Mouse (Mus musculus): ENCODE measurements at regions not wholly inside any gene's neighbourhood (a gene's known extent, or its start where the extent isn't known, plus 50 kb on each side); places are given as distances from the start of the nearest gene placed in this dataset.

DNA sequence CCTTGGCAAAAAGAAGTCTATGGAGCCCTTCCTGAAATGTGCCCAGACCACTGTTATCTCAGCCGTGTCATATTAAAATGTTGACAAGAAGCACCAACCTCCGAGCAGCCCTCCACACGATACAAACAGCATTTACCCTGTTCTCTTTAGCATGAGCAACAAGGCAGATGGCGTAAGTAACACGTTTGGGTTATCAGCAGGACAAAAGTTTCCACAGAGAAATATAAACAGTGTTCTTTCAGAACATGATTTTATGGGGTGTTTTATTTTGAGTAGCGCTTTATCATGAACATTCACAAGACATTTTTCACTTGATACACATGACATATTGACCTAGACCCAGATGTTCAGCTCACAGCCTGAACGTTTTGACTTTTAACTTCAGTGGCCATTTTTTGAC is 245.3 kb upstream of the Tars start:
- no peak for TF ChIP-seq POLR2A (IDR thresholded peaks at IDR 0.05; ENCODE audit: borderline replicate concordance, extremely low read depth, insufficient read depth, insufficient read length, poor library complexity, severe bottlenecking)
- TF ChIP-seq CTCF (IDR thresholded peaks at IDR 0.05; ENCODE audit: borderline replicate concordance, extremely low read depth, insufficient read depth, insufficient read length): no peak
